Mouse (Mus musculus): ENCODE measurements around the gene Bpifa1. TPM values are rescaled to one million over a fixed set of nuclear protein-coding genes. Genes with fewer than 3 reads are reported as not detected.

Bpifa1 gene
- polyA plus RNA-seq, 1 experiment from 2014 or later, result not detected

Other genes starting within 250 kb of the Bpifa1 start
- not detected in 2 replicates for gene Bpifb6, start 242.5 kb upstream of the Bpifa1 start, polyA plus RNA-seq (2016; fragmentation: Nextera tagmentation; extraction: Ambion mirVana)
- not detected in 2 replicates for gene Bpifb3, start 224.7 kb upstream of the Bpifa1 start, polyA plus RNA-seq (2016; fragmentation: Nextera tagmentation; extraction: Ambion mirVana)
- gene Bpifb4, start 204.7 kb upstream of the Bpifa1 start, polyA plus RNA-seq (2016; fragmentation: Nextera tagmentation; extraction: Ambion mirVana), result not detected in 2 replicates
- gene Bpifa6, start 167.9 kb upstream of the Bpifa1 start, polyA plus RNA-seq (2016; fragmentation: Nextera tagmentation; extraction: Ambion mirVana), result not detected in 2 replicates
- gene Bpifa2, start 134.6 kb upstream of the Bpifa1 start, polyA plus RNA-seq (2016; fragmentation: Nextera tagmentation; extraction: Ambion mirVana), result not detected in 2 replicates
- not detected in 2 replicates for gene Bpifa3, start 12.5 kb upstream of the Bpifa1 start, polyA plus RNA-seq (2016; fragmentation: Nextera tagmentation; extraction: Ambion mirVana)
- gene Bpifa5, start 19.7 kb downstream of the Bpifa1 start, polyA plus RNA-seq (2016; fragmentation: Nextera tagmentation; extraction: Ambion mirVana), result not detected in 2 replicates
- gene Bpifb1, start 47.9 kb downstream of the Bpifa1 start, polyA plus RNA-seq (2016; fragmentation: Nextera tagmentation; extraction: Ambion mirVana), result not detected in 2 replicates
- gene Bpifb5, start 80.9 kb downstream of the Bpifa1 start, polyA plus RNA-seq (2016; fragmentation: Nextera tagmentation; extraction: Ambion mirVana), result 0.30 and 0.36 TPM in 2 replicates
- not detected in 2 replicates for gene Bpifb9a, start 115.0 kb downstream of the Bpifa1 start, polyA plus RNA-seq (2016; fragmentation: Nextera tagmentation; extraction: Ambion mirVana)
- not detected in 2 replicates for gene Bpifb9b, start 164.3 kb downstream of the Bpifa1 start, polyA plus RNA-seq (2016; fragmentation: Nextera tagmentation; extraction: Ambion mirVana)
- 13.7 and 16.3 TPM in 2 replicates for gene Cdk5rap1, start 230.1 kb downstream of the Bpifa1 start, polyA plus RNA-seq (2016; fragmentation: Nextera tagmentation; extraction: Ambion mirVana)

All from hindbrain, embryonic 12.5 days (tissue).